Mouse (Mus musculus): Measurements from ENCODE around the gene Gm45902.
A peak's percentile ranks its signal among the peaks of the same experiment; 100 is the strongest.

Gm45902 gene

GRCm38 (mm10) chr2:3512552-3513454 is at the start of gene Gm45902, which contains the start of the genes Hspa14 and Cdnf:
Gm45902 (minus strand) TSS chr2:3512790.
Hspa14 (minus strand) TSS chr2:3512814.
Cdnf (plus strand) TSS chr2:3513030.
- DNase-seq = peak; percentile 99

GRCm38 (mm10) chr2:3546588-3546987 is 34.0 kb upstream of the Gm45902 start:
- peak; percentile 67 for DNase-seq

- no peak for DNase-seq
These were observed 33.5 kb upstream of the Gm45902 start for GRCm38 (mm10) chr2:3546055-3546454.

- no peak for DNase-seq
These were observed 28.9 kb upstream of the Gm45902 start for GRCm38 (mm10) chr2:3541307-3542079.

GRCm38 (mm10) chr2:3526288-3526687 is 13.7 kb upstream of the Gm45902 start:
- DNase-seq = no peak

- DNase-seq = no peak
These were observed 10.0 kb upstream of the Gm45902 start for GRCm38 (mm10) chr2:3522558-3522957.

- DNase-seq = peak; percentile 72
These were observed 514 bp downstream of the Gm45902 start for GRCm38 (mm10) chr2:3512076-3512475.

GRCm38 (mm10) chr2:3500886-3501285 is 11.7 kb downstream of the Gm45902 start:
- no peak for DNase-seq

- no peak for DNase-seq
These were observed 13.0 kb downstream of the Gm45902 start for GRCm38 (mm10) chr2:3499543-3499942.

- DNase-seq = no peak
These were observed 18.7 kb downstream of the Gm45902 start for GRCm38 (mm10) chr2:3493833-3494409.

- no peak for DNase-seq
These were observed 22.8 kb downstream of the Gm45902 start for GRCm38 (mm10) chr2:3489816-3490215.

- no peak for DNase-seq
These were observed 32.4 kb downstream of the Gm45902 start for GRCm38 (mm10) chr2:3480239-3480638.

GRCm38 (mm10) chr2:3475746-3476251 is 36.8 kb downstream of the Gm45902 start:
- no peak for DNase-seq

- peak; percentile 95 for DNase-seq
These were observed 37.7 kb downstream of the Gm45902 start, which contains the start of gene Suv39h2 for GRCm38 (mm10) chr2:3474861-3475283. Suv39h2 (minus strand) TSS chr2:3475031.

- peak; percentile 77 for DNase-seq
These were observed 38.2 kb downstream of the Gm45902 start for GRCm38 (mm10) chr2:3474361-3474805.

GRCm38 (mm10) chr2:3473891-3474290 is 38.7 kb downstream of the Gm45902 start:
- no peak for DNase-seq

- no peak for DNase-seq
These were observed 56.0 kb downstream of the Gm45902 start for GRCm38 (mm10) chr2:3456590-3456989.

All from cerebellum, adult 9-11 months (tissue).